Mouse (Mus musculus): ENCODE data around the gene Utp6. TPM values are rescaled to one million over a fixed set of nuclear protein-coding genes. Genes with fewer than 3 reads are reported as not detected.

The Utp6 gene
- 40.0 TPM for polyA plus RNA-seq (2017; shearing (Covaris generic))

GRCm38 (mm10) chr11:79962125-79962876 is at the start of gene Utp6:
Gene Utp6 (minus strand): TSS chr11:79962390.

GRCm38 (mm10) chr11:79992592-79993355 is 30.6 kb upstream of the Utp6 start, which contains the start of gene Suz12:
Gene Suz12 (plus strand): TSS chr11:79993106.

Other genes starting within 250 kb of the Utp6 start
- 52.8 TPM for gene Suz12, start 30.7 kb upstream of the Utp6 start, polyA plus RNA-seq (2017; shearing (Covaris generic))
- 339 TPM for gene Crlf3, start 118.6 kb upstream of the Utp6 start, polyA plus RNA-seq (2017; shearing (Covaris generic))
- gene Atad5, start 127.0 kb upstream of the Utp6 start, polyA plus RNA-seq (2017; shearing (Covaris generic)): 2.6 TPM
- 4.0 TPM for gene Tefm, start 179.8 kb upstream of the Utp6 start, polyA plus RNA-seq (2017; shearing (Covaris generic))
- not detected for gene Adap2, start 191.7 kb upstream of the Utp6 start, polyA plus RNA-seq (2017; shearing (Covaris generic))
- gene Rnf135, start 221.5 kb upstream of the Utp6 start, polyA plus RNA-seq (2017; shearing (Covaris generic)): 3.3 TPM
- 51.8 TPM for gene Rhot1, start 246.6 kb upstream of the Utp6 start, polyA plus RNA-seq (2017; shearing (Covaris generic))